Mouse (Mus musculus): ENCODE results near the gene Slc35f4. TPM values are rescaled to one million over a fixed set of nuclear protein-coding genes. Genes with fewer than 3 reads are reported as not detected.

The Slc35f4 gene
- 15.1 and 16.7 TPM in 2 replicates for polyA plus RNA-seq (2012; rRNA removed)

- Histone ChIP-seq H3K27ac (ENCODE audit: insufficient read depth, low read length) (peak within 1 kb of the TSS; percentile 43), H3K4me1 (ENCODE audit: control insufficient read depth, insufficient read depth, low read length) (peaks cover 2% of the 10 kb centered on the region; the same call in 1 of the 2 replicates), H3K4me3 (ENCODE audit: insufficient read depth, low read length) (peak within 1 kb of the TSS; percentile 87)
- TF ChIP-seq CTCF (IDR thresholded peaks at IDR 0.05; ENCODE audit: extremely low read depth, insufficient read depth, low read length) (no peak), POLR2A (IDR thresholded peaks at IDR 0.05; ENCODE audit: extremely low read depth, insufficient read depth, low read length) (no peak)
Observed at GRCm38 (mm10) chr14:49525931-49526291, at the start of gene Slc35f4. TSS of gene Slc35f4 (minus strand) at chr14:49526046.

GRCm38 (mm10) chr14:49568369-49568768, 42.5 kb upstream of the Slc35f4 start:
- TF ChIP-seq CTCF (IDR thresholded peaks at IDR 0.05; ENCODE audit: extremely low read depth, insufficient read depth, low read length) (no peak), POLR2A (IDR thresholded peaks at IDR 0.05; ENCODE audit: extremely low read depth, insufficient read depth, low read length) (no peak)
- H3K27ac ChIP-seq (ENCODE audit: insufficient read depth, low read length) = no peak overlapping the region
- no peak overlapping the region for H3K4me3 ChIP-seq (ENCODE audit: insufficient read depth, low read length)
- no peaks in the 10 kb centered on the region for H3K4me1 ChIP-seq (ENCODE audit: control insufficient read depth, insufficient read depth, low read length)

- H3K4me3 ChIP-seq (ENCODE audit: insufficient read depth, low read length) = no peak overlapping the region
- H3K4me1 ChIP-seq (ENCODE audit: control insufficient read depth, insufficient read depth, low read length) = no peaks in the 10 kb centered on the region
- no peak for TF ChIP-seq CTCF (IDR thresholded peaks at IDR 0.05; ENCODE audit: extremely low read depth, insufficient read depth, low read length)
- TF ChIP-seq POLR2A (IDR thresholded peaks at IDR 0.05; ENCODE audit: extremely low read depth, insufficient read depth, low read length) = no peak
- no peak overlapping the region for H3K27ac ChIP-seq (ENCODE audit: insufficient read depth, low read length)
Observed at GRCm38 (mm10) chr14:49560706-49561105, 34.9 kb upstream of the Slc35f4 start.

GRCm38 (mm10) chr14:49540104-49540503, 14.3 kb upstream of the Slc35f4 start:
- no peaks in the 10 kb centered on the region for H3K4me1 ChIP-seq (ENCODE audit: control insufficient read depth, insufficient read depth, low read length)
- no peak overlapping the region for H3K4me3 ChIP-seq (ENCODE audit: insufficient read depth, low read length)
- TF ChIP-seq CTCF (IDR thresholded peaks at IDR 0.05; ENCODE audit: extremely low read depth, insufficient read depth, low read length) = peak; percentile 45; the same call in 1 of the 2 replicates
- no peak for TF ChIP-seq POLR2A (IDR thresholded peaks at IDR 0.05; ENCODE audit: extremely low read depth, insufficient read depth, low read length)
- no peak overlapping the region for H3K27ac ChIP-seq (ENCODE audit: insufficient read depth, low read length)

- peak overlapping the region; percentile 43 for H3K27ac ChIP-seq (ENCODE audit: insufficient read depth, low read length)
- peaks cover 2% of the 10 kb centered on the region; the same call in 1 of the 2 replicates for H3K4me1 ChIP-seq (ENCODE audit: control insufficient read depth, insufficient read depth, low read length)
- H3K4me3 ChIP-seq (ENCODE audit: insufficient read depth, low read length) = peak overlapping the region; percentile 87
- no peak for TF ChIP-seq POLR2A (IDR thresholded peaks at IDR 0.05; ENCODE audit: extremely low read depth, insufficient read depth, low read length)
- no peak for TF ChIP-seq CTCF (IDR thresholded peaks at IDR 0.05; ENCODE audit: extremely low read depth, insufficient read depth, low read length)
Observed at GRCm38 (mm10) chr14:49525176-49525930, 493 bp downstream of the Slc35f4 start.

- peak overlapping the region; percentile 87 for H3K4me3 ChIP-seq (ENCODE audit: insufficient read depth, low read length)
Observed at GRCm38 (mm10) chr14:49524665-49525064, 1.2 kb downstream of the Slc35f4 start.

GRCm38 (mm10) chr14:49515096-49515665, 10.7 kb downstream of the Slc35f4 start:
- no peaks in the 10 kb centered on the region; the same call in 1 of the 2 replicates for H3K4me1 ChIP-seq (ENCODE audit: control insufficient read depth, insufficient read depth, low read length)
- TF ChIP-seq POLR2A (IDR thresholded peaks at IDR 0.05; ENCODE audit: extremely low read depth, insufficient read depth, low read length) = no peak
- no peak for TF ChIP-seq CTCF (IDR thresholded peaks at IDR 0.05; ENCODE audit: extremely low read depth, insufficient read depth, low read length)
- H3K27ac ChIP-seq (ENCODE audit: insufficient read depth, low read length) = no peak overlapping the region
- no peak overlapping the region for H3K4me3 ChIP-seq (ENCODE audit: insufficient read depth, low read length)

More at GRCm38 (mm10) chr14:49524665-49525064, 1.2 kb downstream of the Slc35f4 start:
- H3K27ac ChIP-seq (ENCODE audit: insufficient read depth, low read length) = peak overlapping the region; percentile 43
- TF ChIP-seq CTCF (IDR thresholded peaks at IDR 0.05; ENCODE audit: extremely low read depth, insufficient read depth, low read length) (no peak), POLR2A (IDR thresholded peaks at IDR 0.05; ENCODE audit: extremely low read depth, insufficient read depth, low read length) (0 out of 2 replicates have a peak, but pooled peaks have one; percentile 26)
- peaks cover 2% of the 10 kb centered on the region; the same call in 1 of the 2 replicates for H3K4me1 ChIP-seq (ENCODE audit: control insufficient read depth, insufficient read depth, low read length)

GRCm38 (mm10) chr14:49514137-49514536, 11.7 kb downstream of the Slc35f4 start:
- TF ChIP-seq POLR2A (IDR thresholded peaks at IDR 0.05; ENCODE audit: extremely low read depth, insufficient read depth, low read length) = no peak
- no peak for TF ChIP-seq CTCF (IDR thresholded peaks at IDR 0.05; ENCODE audit: extremely low read depth, insufficient read depth, low read length)
- Histone ChIP-seq H3K4me1 (ENCODE audit: control insufficient read depth, insufficient read depth, low read length) (no peaks in the 10 kb centered on the region; the same call in 1 of the 2 replicates), H3K4me3 (ENCODE audit: insufficient read depth, low read length) (no peak overlapping the region), H3K27ac (ENCODE audit: insufficient read depth, low read length) (no peak overlapping the region)

GRCm38 (mm10) chr14:49495192-49495591, 30.7 kb downstream of the Slc35f4 start:
- no peak overlapping the region for H3K27ac ChIP-seq (ENCODE audit: insufficient read depth, low read length)
- no peak overlapping the region for H3K4me3 ChIP-seq (ENCODE audit: insufficient read depth, low read length)
- TF ChIP-seq CTCF (IDR thresholded peaks at IDR 0.05; ENCODE audit: extremely low read depth, insufficient read depth, low read length) = no peak
- no peak for TF ChIP-seq POLR2A (IDR thresholded peaks at IDR 0.05; ENCODE audit: extremely low read depth, insufficient read depth, low read length)
- H3K4me1 ChIP-seq (ENCODE audit: control insufficient read depth, insufficient read depth, low read length) = no peaks in the 10 kb centered on the region; the same call in 1 of the 2 replicates

Measured in cortical plate, adult 2 months (tissue).